Mouse (Mus musculus) adrenal gland, adult 8-10 months (tissue): ENCODE results near the gene Scrn1. TPM values are rescaled to one million over a fixed set of nuclear protein-coding genes. Genes with fewer than 3 reads are reported as not detected.

Experiments used
- DNase-seq: peaks from one replicate; pipeline ENCODE4 v3.0.0; 2022
- total RNA-seq, 4 experiments: library from RNA; stranded (reverse); gene quantifications; 2 replicates each; pipeline ENCODE4 v1.2.4; 2022

Scrn1 gene
- total RNA-seq: 10 to 100 TPM; 34.1 to 73.9 (median 49.6) TPM

- peak; percentile 66 for DNase-seq
These were observed at the start of gene Scrn1 for GRCm38 (mm10) chr6:54565665-54566545. TSS of gene Scrn1 (minus strand) at chr6:54566489.

- DNase-seq: no peak
These were observed 40.0 kb upstream of the Scrn1 start for GRCm38 (mm10) chr6:54606241-54606640.

- no peak for DNase-seq
These were observed 37.9 kb upstream of the Scrn1 start for GRCm38 (mm10) chr6:54604001-54604715.

- DNase-seq: no peak
These were observed 36.6 kb upstream of the Scrn1 start for GRCm38 (mm10) chr6:54602891-54603290.

GRCm38 (mm10) chr6:54600681-54601347 is 34.5 kb upstream of the Scrn1 start:
- DNase-seq: no peak

GRCm38 (mm10) chr6:54597711-54598110 is 31.4 kb upstream of the Scrn1 start:
- DNase-seq: no peak

- DNase-seq: no peak
These were observed 30.9 kb upstream of the Scrn1 start, which contains the start of gene Fkbp14 for GRCm38 (mm10) chr6:54597208-54597607. TSS of gene Fkbp14 (minus strand) at chr6:54597308.

GRCm38 (mm10) chr6:54595330-54595878 is 29.1 kb upstream of the Scrn1 start:
- DNase-seq: no peak

GRCm38 (mm10) chr6:54594469-54595329 is 28.4 kb upstream of the Scrn1 start, which contains the start of gene Plekha8:
TSS of gene Plekha8 (plus strand) at chr6:54595111.
- peak; percentile 85 for DNase-seq

- no peak for DNase-seq
These were observed 27.6 kb upstream of the Scrn1 start for GRCm38 (mm10) chr6:54593766-54594468.

- peak; percentile 92 for DNase-seq
These were observed 26.7 kb upstream of the Scrn1 start for GRCm38 (mm10) chr6:54592938-54593535.

GRCm38 (mm10) chr6:54591778-54592177 is 25.5 kb upstream of the Scrn1 start:
- no peak for DNase-seq

- no peak for DNase-seq
These were observed 24.4 kb upstream of the Scrn1 start for GRCm38 (mm10) chr6:54590691-54591090.

- no peak for DNase-seq
These were observed 21.9 kb upstream of the Scrn1 start for GRCm38 (mm10) chr6:54588212-54588611.

- DNase-seq: no peak
These were observed 21.4 kb upstream of the Scrn1 start for GRCm38 (mm10) chr6:54587683-54588082.

GRCm38 (mm10) chr6:54586911-54587310 is 20.6 kb upstream of the Scrn1 start:
- DNase-seq: no peak

GRCm38 (mm10) chr6:54586175-54586574 is 19.9 kb upstream of the Scrn1 start:
- DNase-seq: no peak

- no peak for DNase-seq
These were observed 7.1 kb upstream of the Scrn1 start for GRCm38 (mm10) chr6:54573218-54573955.

GRCm38 (mm10) chr6:54569776-54570175 is 3.5 kb upstream of the Scrn1 start:
- DNase-seq: no peak

- DNase-seq: no peak
These were observed 244 bp upstream of the Scrn1 start for GRCm38 (mm10) chr6:54566546-54566919.
